Mouse (Mus musculus) R1 (cell line): ENCODE data around the gene Myh10.

Experiments used
- DNase-seq: peaks from one replicate; pipeline ENCODE4 v3.0.0-alpha.2; 2018; ENCODE audit warnings: low read depth, low spot score

The Myh10 gene

DNA sequence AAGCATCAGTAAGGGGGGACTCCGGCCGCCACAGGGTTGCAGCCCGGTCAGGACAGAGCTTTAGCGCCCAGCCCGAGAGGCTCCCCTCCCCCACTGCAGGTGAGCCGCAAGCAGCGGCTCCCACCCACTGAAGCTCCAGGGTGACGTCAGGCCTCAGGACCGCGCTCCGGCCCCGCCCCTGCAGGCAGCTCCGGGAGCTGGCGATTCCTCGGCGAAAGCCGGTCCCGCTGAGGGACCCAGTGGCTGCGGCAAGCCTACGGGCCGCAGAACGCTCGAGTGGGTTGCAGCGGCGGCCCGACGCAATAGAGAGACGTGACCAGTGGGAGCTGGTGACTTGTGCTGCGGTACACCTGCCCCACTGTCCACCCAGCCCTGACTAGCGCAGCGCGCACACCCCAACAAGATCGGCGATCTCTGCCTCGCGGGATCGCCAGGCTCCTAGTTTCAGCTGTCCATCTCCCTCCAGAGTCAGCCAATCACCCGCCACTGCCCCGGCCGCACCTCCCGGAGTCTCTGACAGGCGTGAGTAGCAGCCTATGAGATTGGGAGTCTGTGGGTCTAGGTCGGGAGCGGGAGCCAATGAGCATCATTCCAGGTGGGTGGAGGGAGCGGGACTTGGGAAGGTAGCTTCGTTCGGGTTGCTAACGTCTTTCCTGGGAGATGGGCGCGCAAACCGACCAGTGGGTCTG, at the start of gene Myh10:
TSS of gene Myh10 (plus strand) at position 239 of the 689 bp plus-strand sequence.
- DNase-seq: peak; percentile 100

DNA sequence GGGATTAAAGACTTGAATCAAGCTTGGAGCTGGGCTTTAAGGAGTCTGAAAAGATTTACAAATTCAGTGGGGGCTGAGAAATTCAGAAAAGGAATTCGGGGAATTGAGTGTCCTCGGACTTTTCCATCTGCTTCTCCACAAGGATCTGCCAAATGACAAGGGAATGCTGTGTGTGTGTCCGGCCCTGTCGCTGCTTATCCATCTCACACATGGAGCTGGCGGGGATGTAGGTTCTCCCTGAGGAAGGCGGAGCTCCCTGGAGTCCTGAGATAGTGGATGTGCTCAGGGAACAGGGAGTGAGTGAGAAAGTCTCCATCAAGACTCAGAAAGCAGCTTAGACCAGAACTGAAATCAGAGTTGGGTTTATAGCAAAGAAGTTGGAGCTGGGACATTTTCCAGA, 46.6 kb upstream of the Myh10 start:
- DNase-seq: peak; percentile 62

DNA sequence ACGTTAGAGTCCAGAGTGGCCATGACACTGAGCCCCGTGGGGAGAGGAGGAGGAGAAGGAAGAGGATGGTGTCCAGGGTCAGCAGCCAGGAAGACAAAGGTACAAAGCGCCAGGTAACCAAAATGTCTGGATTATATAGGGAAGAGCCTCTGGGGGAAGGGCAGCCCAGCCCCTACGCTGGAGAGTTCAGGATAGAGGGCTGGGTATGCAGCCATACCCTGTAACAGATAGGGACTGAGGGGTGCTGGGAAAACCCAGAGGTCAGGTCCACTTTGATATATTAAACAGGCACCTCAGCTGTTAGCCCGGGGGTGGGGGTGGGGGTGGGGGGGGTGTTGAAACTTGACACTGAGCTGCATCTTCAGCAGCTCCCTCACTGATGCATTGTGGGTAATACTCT, 43.6 kb upstream of the Myh10 start:
- no peak for DNase-seq

DNA sequence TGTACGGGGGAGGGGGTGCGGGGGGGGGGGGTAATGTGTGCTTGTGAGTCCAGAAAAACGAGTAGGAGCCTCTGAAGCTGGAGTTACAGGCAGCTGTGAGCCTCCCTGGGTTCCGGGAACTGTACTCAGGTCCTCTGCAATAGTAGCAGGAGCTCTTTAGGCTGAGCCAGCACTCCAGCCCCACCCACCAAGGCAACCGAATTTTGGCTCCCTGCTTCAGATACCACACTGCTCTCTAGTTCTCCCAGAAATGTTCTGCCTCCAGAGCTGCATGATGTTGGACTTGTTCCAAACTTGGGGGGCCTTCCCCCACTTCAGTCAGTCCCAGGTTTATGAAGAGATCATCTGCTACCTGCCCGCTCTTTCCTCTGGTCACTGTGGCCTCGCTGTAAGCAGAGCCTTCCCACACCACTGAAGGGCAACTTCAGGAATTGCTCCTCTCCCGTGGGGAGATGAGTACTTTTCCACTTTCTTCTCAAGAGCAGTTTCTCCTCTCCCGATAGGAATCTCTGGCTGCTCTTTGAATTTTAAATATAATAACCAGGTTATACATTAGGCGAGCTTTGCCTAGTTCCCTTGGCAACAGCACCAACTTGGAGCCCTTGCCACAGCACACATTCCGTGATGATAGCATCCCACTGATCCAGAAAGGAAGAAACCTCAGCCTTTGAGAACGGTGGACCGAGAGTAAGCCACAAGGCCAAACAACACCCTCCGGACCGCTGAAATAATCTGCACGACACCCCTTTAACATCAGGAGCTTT, 42.8 kb upstream of the Myh10 start:
- peak; percentile 27 for DNase-seq

DNA sequence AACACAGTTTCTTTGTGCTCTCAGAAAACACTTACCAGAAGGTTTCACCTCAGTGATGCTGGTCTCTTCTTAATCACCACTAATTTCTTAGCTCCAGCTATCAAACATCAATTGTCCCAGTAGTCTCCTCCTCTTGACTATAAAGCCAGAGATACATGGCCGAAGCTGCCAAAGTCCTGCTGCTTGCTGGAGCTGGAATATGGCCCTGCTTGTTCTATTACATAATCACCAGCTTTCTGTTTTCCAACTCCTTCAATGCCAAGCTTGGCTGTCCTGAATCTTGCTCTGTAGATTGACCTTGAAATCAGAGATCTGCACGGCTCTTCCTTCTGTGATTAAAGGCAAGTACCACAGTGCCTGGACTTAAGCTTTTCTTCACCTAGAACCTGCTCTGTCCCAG, 39.8 kb upstream of the Myh10 start:
- DNase-seq: no peak

DNA sequence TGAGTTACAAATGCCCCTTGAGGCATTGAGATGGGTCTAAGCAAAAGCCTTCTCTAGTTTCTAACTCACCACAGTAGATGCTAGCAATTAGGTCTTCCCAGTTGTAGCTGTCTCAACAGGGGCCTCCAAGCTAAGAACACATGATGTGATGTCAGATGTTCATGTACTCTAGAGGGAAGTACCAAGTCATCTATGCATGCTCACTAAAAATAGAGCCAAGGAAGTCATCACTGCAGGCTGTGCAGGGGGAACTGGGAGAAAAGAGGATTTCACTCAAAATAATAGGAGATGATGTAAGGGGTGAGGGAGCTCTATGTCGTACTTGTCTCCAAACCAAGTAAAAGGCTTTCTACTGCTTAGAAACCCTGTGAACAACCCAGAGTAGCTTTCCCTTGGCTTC, 35.8 kb upstream of the Myh10 start:
- DNase-seq: no peak

DNA sequence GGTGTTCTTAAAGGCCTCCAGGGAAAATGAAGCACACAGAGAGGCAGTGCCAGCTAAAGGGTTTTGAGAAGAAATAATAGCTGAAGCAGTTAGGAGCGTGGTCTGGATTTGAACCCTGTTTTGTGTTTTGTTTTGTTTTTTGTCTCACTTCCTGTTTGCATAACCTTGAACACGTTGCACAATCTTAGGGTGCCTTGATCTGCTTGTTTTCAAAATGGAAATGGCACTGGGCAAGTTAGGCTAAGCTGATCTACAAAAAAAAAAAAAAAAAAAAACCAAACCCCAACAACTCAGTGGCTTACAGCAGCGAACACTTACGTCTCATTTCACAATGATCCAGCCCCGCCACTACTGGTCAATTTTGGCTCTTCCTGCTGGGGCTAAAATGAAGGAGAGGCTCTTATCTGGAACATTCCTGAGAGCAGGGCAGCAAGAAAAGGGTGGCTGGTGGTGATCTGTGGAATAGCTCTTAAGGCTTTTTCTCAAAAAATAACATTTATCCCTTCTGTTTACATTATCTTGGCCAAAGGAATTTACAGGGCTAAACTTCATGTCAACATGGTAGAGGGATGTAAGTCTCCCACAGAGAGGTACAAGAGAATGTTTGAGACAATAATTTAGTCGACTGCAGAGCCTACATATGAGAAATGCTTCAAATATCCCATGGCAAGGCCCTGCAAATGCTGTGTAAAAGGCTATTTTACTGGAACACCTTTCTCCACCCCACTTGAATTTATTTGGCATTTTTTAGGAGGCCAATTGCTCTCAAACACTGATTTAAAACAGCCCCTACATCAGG, 34.3 kb upstream of the Myh10 start:
- DNase-seq: no peak

DNA sequence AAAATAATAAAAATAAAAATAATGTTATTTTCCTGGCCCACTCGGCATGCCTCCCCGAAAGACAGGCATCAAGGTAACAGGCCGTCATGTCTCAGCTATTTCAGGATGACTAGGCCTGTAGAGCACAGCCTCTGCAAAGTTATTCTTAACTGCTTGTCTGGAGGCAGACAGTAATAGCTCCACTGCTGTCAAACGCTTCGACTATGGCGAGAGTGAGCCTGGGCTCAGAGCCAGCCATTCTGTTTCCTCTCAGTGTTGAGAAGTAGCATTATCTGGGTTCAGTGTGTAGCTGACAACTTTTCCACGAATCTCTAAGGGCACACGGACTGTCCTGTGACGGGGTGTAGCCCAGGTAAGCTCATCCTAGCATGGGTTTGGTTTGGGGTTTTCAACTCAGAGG, 33.5 kb upstream of the Myh10 start:
- no peak for DNase-seq

DNA sequence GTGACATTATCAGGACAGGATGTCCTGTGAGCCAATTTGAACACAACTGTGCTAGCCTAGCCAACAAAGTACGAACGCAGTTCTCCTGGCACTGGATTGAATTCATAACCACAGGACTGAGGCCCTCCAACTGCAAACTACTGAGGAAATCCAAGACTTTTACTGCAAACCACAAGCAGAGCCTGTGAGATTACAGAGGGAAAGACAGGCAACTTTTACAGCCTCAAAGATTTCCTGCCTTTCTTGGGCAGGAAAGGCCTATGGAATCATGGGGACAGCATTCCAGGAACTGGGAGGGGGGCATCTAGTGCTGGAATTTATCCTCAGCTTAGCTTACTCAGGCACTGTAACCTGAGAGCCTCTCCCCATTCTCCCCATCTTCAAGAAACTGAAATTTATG, 26.0 kb upstream of the Myh10 start:
- no peak for DNase-seq

DNA sequence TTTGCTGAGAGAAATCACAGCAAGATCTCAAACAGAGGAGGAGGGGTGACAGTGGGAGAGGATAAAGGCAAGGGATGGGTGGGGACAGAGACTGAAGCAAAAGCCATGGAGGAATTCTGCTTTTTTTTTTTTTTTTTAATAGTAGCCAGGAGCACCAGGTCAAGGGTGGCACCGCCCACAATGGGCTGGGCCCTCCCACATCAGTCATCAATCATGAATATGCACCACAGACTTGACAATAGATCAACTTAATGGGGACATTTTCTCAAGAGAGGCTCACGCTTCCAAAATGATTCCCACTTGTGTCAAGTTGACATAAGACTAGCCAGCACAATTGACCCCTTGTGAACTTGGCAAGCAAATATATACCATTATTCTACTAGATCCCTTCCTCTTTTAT, 25.1 kb upstream of the Myh10 start:
- peak; percentile 27 for DNase-seq

DNA sequence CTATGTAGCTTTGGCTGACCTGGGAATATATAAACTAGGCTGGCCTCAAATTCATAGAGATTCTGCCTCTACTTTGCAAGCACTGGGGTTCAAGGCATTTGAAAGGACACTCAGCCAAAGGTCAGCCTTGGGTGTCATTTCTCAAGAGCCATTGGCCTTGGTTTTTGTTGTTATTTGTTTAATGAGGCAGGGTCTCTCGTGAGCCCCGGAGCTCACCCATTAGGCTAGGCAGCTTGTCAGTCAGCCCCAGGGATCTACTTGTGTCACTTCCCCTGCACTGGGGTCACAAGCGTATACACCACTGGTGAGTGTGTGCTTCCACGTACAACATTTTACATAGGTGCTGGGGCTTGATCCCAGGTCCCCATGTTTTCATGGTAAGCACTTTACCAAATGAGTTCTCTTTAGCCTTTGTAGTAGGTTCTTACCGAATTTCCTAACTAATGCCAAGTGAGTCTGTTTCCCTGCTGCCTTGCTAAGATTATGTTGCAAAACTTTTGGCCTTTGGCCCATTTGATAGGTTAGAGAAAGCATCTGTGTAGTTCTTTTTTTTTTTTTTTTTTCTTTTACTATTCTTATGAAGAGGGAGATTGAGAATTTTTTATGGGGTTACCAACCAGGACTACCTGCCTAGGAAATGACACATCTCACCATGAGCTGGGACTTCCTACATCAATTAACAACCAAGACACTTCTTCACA, 18.9 kb upstream of the Myh10 start:
- DNase-seq: no peak

DNA sequence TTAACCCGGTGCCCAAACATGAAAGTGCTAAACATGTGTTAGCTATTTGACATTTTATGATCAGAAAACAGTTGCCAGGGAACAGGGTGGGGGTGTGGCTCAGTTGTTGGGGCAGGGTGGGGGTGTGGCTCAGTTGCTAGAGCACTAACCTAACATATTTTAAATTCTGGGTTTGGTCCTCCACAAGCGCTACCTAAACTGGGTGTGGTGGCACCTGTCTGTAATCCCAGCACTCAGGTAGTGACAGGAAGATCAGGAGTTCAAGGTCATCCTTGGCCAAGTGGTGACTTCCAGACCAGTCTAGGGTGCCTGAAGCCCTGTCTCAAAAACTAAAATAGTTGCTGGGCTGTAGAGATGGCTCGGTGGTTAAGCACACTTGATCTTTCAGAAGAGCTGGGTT, 17.3 kb upstream of the Myh10 start:
- DNase-seq: peak; percentile 79

DNA sequence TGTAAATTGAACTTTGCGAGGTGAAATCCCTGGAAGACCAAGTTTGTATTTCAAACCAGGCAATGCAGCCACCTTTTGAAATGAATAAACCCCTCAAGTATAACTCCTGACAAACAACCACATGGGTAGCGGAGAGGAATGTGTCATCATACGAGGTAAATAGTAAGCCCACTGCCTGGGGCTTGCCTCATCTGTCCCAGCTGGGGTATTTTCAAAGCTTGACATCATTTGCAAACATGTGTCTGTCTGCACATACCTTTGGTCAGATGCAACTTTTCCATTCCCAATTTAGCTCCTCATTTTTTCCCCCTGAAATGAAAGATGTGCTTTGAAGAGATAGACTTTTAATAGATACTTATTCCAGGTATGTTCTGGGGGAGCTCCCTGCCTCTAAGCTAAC, 16.7 kb upstream of the Myh10 start:
- DNase-seq: no peak

DNA sequence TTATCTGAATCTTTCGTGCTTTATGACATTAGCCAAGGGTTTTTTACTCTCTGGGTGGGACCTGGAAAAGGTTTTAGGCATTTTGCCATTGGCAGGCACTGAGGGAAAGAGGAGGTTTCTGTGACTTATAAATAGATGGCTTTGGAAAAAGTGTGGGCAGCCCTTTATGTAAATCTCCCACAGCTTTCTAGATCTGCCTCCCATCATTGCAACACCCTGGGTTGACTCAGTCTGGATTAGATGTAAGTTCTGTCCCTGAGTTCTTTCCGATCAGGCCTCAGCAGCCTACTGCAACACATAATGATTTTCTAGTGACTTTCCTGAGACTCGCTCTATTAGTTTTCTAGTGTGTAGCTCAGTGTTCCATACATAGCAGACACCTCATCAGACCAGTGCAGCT, 16.1 kb upstream of the Myh10 start:
- DNase-seq: no peak

DNA sequence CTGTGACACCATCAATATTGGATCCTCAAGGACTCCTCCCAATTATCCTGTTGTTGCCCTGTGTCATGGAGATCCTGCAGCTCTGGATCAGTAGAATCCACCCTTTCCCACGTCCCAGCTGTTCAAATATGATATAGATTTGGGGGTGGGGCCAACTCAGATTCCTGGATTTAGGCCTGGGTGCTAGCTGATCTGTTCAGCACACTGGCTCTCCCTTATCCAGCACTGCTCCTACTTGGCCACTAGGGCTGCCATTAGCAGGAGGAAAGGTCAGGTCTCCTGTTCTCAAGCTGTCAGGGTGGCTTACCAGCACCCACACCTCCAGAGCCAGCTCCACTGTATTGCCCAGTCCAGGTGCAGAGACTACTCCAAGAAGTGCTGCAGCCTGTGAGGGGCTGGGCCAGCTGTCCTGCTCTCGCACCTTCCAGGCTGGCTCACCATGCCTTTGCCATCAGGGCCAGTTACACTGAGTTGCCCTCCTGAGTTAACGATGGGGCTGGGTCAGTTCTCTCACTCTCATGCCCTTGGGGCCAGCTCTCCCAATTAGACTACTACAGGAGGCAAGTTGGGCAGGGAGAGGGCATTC, 10.0 kb upstream of the Myh10 start:
- DNase-seq: peak; percentile 35

DNA sequence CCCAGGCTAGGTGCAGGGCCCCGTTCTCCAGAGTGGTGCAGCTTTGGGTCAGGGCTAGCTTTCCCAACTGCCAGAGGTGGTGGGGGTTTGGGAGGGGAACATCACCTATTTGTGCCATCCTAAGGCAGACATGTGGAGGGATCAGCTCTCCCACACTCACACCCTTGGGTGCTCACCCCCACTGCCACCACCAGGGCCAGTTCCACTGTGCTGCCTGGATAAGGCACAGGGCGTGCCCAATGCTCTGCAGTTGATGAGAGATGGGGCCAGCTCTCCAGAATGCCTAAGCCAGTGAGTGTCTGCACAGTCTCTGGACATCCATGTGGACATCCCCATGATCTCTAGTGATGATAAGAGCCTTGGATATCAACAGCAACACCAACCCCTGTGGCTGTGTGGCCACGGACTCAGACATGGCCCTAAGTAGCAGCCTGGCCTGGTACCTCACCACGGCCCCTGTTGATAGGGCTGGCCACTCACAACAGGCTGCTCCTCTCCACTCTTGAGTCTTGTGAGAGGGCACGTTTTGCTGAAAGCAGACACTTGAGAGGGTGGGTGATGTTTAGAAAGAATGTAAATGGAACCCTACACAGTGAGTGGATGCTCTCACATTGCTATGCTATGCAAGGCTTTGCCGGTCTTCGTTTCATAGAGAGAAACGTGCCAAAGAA, 9.1 kb upstream of the Myh10 start:
- DNase-seq: no peak

DNA sequence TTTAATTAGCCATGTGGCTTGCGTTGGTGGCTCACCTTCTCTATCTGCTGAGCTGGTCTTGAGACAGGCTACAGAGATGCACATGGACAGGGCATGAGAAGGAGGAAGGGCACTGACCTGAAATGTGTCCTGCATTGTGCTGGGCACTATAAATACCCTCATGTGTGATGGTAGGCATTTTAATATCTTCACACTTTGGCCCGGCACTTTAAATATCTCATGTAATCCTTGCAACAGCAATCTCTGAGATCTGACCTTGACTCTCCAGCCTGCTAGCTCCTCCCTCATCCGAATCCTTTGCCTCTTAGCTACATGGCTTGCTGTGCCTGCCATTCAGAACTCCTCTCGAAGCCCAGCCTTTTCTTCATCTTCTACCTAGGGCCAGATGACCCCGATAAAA, 5.4 kb upstream of the Myh10 start:
- DNase-seq: no peak

DNA sequence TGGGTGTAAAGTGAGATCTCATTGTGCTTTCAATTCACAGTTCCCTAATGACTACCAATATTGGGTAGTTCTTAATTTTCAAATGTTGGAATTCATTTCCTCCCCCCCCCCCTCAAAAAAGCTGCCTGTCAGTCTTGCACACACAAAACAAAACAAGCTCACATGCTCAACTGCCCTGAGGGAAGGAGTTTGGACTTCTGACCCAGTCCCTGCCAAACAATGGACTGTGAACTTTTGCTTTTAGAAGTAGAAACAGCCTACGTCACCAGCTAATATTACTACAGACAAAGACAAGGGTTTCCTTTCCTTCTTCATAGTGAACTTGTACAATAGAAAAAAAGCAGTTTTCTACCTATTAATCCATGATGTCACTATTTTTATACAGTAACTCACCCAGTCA, 2.1 kb upstream of the Myh10 start:
- DNase-seq: no peak

DNA sequence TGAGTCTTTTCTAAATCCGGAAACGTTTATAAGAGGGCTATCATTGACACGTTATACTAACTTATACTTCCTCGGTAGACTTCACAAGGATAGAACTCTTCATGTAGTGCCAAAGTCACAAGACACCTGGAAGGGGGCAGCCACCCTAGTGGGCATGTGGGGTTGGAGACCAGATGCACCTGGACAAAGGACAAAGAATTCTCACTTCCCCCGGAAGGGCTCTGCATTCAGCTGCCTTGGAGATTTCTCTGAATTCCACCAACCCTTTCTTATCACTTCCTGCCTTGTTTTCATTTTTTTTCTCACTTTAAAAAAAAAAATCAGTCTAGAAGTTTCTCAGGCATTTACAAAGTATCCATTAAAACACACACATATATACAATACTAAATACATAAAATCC, 894 bp upstream of the Myh10 start:
- no peak for DNase-seq

DNA sequence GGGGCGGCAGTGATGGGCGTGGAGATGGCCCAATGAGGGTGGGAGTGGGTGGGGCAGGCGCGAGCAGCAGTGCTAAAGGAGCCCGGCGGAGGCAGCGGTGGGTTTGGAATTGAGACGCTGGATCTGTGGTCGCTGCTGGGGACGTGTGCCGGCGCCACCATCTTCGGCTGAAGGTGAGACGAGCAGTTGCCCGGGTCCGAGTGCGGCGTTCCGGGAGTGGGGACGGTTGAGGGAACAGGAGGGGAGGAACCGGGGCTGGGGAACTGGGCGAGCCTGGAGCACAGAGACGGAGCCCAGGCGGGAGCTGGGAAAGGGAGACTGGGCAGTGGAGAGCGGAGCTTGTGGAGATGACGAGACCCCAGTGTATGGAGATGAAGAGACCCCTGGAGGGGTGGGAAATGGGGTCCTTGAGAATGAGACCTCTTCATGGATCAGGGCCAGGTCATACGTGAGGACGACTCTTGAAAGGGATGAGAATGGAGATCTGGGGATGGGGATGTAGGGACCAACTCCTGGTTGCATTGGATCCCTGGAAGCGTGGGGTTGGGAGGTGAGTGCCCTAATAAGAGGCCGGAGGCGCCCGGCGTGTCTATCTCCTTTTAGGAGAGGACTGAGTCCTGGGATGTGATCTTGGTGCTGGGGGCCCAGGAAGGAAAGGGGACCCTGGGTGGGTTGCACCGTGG, 792 bp downstream of the Myh10 start:
- DNase-seq: no peak
